Mouse (Mus musculus) c-Kit-positive CD71-positive TER-119-negative erythroid progenitor cells, embryonic 14.5 days (primary cell): ENCODE measurements around the gene Gnb2.

Experiments
- DNase-seq: peaks from one replicate; pipeline ENCODE4 v3.0.0-alpha.2; 2013; ENCODE audit warnings: low read depth

Gnb2 gene

GRCm38 (mm10) chr5:137539291-137539801 is 6.0 kb upstream of the Gnb2 start:
- no peak for DNase-seq

GRCm38 (mm10) chr5:137537461-137537860 is 4.2 kb upstream of the Gnb2 start:
- no peak for DNase-seq

- DNase-seq, result no peak
Observed at GRCm38 (mm10) chr5:137535318-137535717, 2.0 kb upstream of the Gnb2 start.

- DNase-seq, result no peak
Observed at GRCm38 (mm10) chr5:137534762-137535161, 1.5 kb upstream of the Gnb2 start.

GRCm38 (mm10) chr5:137532808-137533116 is 548 bp downstream of the Gnb2 start:
- DNase-seq, result no peak

GRCm38 (mm10) chr5:137532131-137532807 is 1.0 kb downstream of the Gnb2 start:
- no peak for DNase-seq

- DNase-seq, result no peak
Observed at GRCm38 (mm10) chr5:137531414-137532130, 1.7 kb downstream of the Gnb2 start.

GRCm38 (mm10) chr5:137530588-137531413 is 2.5 kb downstream of the Gnb2 start:
- DNase-seq, result no peak

- DNase-seq, result no peak
Observed at GRCm38 (mm10) chr5:137530075-137530474, 3.2 kb downstream of the Gnb2 start.

- no peak for DNase-seq
Observed at GRCm38 (mm10) chr5:137529221-137529995, 3.9 kb downstream of the Gnb2 start.

- no peak for DNase-seq
Observed at GRCm38 (mm10) chr5:137528247-137528968, 4.9 kb downstream of the Gnb2 start.

GRCm38 (mm10) chr5:137527413-137527812 is 5.9 kb downstream of the Gnb2 start:
- no peak for DNase-seq

- no peak for DNase-seq
Observed at GRCm38 (mm10) chr5:137526192-137526936, 6.9 kb downstream of the Gnb2 start.

- DNase-seq, result no peak
Observed at GRCm38 (mm10) chr5:137525511-137525910, 7.8 kb downstream of the Gnb2 start.

GRCm38 (mm10) chr5:137524671-137525070 is 8.6 kb downstream of the Gnb2 start:
- no peak for DNase-seq

GRCm38 (mm10) chr5:137524251-137524515 is 9.1 kb downstream of the Gnb2 start:
- DNase-seq, result no peak

- DNase-seq, result no peak
Observed at GRCm38 (mm10) chr5:137523396-137524250, 9.7 kb downstream of the Gnb2 start.

GRCm38 (mm10) chr5:137522711-137523110 is 10.6 kb downstream of the Gnb2 start:
- DNase-seq, result no peak

GRCm38 (mm10) chr5:137521861-137522260 is 11.4 kb downstream of the Gnb2 start:
- DNase-seq, result no peak
